Mouse (Mus musculus) CH12.LX (cell line): ENCODE data around the gene Minar1.

Experiments
- CTCF ChIP-seq, 2 experiments: IDR thresholded peaks in 1 of 2; conservative IDR thresholded peaks in 1 of 2; 2 replicates each; pipeline ENCODE4 v1.5.1; 2011 to 2012; ENCODE audit warnings: low read depth in 2 of 2, low read length in 2 of 2, improper control_type of control experiment in 1 of 2, inconsistent platforms in 1 of 2, mild to moderate bottlenecking in 1 of 2, moderate library complexity in 1 of 2
- IRF4 ChIP-seq: IDR thresholded peaks from 2 replicates; pipeline ENCODE4 v1.6.1; 2014; ENCODE audit warnings: low read depth, mild to moderate bottlenecking, inconsistent platforms, low read length, improper control_type of control experiment
- MAFK ChIP-seq: IDR thresholded peaks from 2 replicates; pipeline ENCODE4 v1.6.1; 2011; ENCODE audit warnings: low read length, improper control_type of control experiment; ENCODE audit not compliant: insufficient replicate concordance
- NRF1 ChIP-seq: IDR thresholded peaks from 2 replicates; pipeline ENCODE4 v1.6.1; 2014; ENCODE audit warnings: low read depth, mild to moderate bottlenecking, inconsistent platforms, low read length, improper control_type of control experiment, moderate library complexity
- POLR2A ChIP-seq: IDR thresholded peaks from 2 replicates; pipeline ENCODE4 v1.6.1; 2011; ENCODE audit warnings: low read depth, mild to moderate bottlenecking, improper control_type of control experiment, low read length
- RAD21 ChIP-seq: IDR thresholded peaks from 2 replicates; pipeline ENCODE4 v1.6.1; 2011; ENCODE audit warnings: low read depth, mild to moderate bottlenecking, low read length, improper control_type of control experiment, moderate library complexity
- SMC3 ChIP-seq: IDR thresholded peaks from 2 replicates; pipeline ENCODE4 v1.6.1; 2011; ENCODE audit warnings: low read depth, low read length, improper control_type of control experiment
- USF1 ChIP-seq: IDR thresholded peaks from 2 replicates; pipeline ENCODE4 v1.6.1; 2014; ENCODE audit warnings: low read depth, mild to moderate bottlenecking, inconsistent platforms, low read length, improper control_type of control experiment
- ZC3H11A ChIP-seq: IDR thresholded peaks from 2 replicates; pipeline ENCODE4 v1.6.1; 2012; ENCODE audit warnings: low read depth, mild to moderate bottlenecking, inconsistent platforms, low read length, improper control_type of control experiment
- ZNF384 ChIP-seq: IDR thresholded peaks from 2 replicates; pipeline ENCODE4 v1.6.1; 2012; ENCODE audit warnings: low read depth, low read length, improper control_type of control experiment, inconsistent platforms

DNA sequence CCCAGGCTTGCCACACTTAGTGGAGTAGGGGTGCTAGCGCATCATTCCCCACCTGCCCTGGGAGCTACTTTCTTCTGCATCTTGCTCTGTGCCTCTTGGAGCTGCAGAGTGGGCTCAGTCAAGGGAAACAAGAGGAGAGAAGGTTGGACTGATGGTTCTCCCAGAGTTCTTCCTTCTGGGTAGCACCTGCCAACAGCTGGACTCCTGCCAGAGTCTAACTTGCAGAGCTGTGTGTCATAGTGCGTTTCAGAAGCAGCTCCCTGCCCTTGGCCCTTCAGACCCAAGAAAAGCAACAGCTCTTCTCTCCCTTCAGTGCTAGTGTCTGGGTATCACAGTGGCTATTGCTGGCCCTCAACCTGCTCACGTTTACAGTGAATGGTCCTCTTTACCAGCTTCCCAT is 30.5 kb downstream of the Minar1 start:
- TF ChIP-seq CTCF (conservative IDR thresholded peaks at IDR 0.05 in 1 of 2, IDR thresholded peaks at IDR 0.05 in 1 of 2; ENCODE audit: low read depth in 2 of 2, low read length in 2 of 2) (no peak), ZNF384 (no peak), USF1 (no peak), ZC3H11A (no peak), SMC3 (no peak), MAFK (no peak), POLR2A (no peak), NRF1 (no peak), RAD21 (no peak), IRF4 (no peak)
